Mouse (Mus musculus) retina, adult 2 months (tissue): ENCODE data around the gene Lrfn3.

ENCODE experiments used
- DNase-seq: peaks from one replicate; pipeline ENCODE4 v3.0.0-alpha.2; 2012; ENCODE audit warnings: low read depth, low spot score

Gene Lrfn3

DNA sequence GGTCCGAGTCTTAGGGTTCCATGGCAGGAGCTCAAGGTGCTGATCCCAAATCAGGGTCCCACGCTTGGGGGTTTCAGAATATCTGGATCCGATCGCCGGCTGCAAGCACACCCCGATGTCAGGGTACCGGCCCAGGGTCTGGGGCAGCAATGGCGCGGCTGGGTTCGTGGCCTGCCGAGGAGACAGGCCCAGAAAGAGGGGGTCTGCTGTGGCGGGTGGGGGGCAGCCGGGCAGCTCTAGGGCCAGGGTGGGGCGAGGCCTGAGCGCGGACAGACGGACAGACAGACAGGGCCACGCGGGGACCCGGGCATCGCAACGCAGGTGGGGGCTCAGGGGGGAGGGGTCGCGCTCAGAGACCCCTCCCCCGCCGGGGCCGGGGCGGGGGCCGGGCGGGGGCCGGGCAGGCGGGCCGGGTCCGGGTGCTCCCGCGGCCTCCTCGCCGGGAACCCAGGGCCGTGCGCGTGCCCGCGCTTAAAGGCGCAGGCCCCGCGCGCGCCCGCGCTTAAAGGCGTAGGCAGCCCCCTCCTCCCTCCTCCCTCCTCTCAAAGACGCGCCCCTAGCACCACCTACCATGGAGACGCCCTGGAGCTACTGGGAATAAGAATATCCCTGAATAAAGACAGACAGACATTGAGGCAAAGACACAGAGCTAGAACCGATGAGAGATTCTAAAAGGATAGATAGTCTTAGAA lies at the start of gene Lrfn3:
Gene Lrfn3 (minus strand): TSS at position 121 of the 692 bp plus-strand sequence.
- peak; percentile 57 for DNase-seq

DNA sequence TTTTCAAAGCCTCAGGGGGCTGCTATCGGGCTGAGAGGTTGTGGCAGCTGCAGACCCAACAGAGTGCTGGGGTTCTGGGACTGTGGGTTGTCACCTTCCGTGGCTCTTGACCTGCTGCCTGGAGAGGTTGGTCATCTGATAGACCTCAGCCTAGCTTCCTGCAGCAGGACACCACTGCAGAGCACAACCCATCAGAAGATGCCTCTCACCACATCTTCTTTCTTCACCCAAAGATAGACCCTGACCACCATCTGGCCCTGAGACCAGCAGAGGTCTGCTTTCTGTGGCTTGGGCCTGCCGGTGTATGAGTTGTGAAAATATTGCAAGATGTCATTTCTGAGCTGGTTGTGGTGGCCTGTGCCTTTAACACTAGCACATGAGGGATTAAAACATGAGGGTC lies 48.5 kb upstream of the Lrfn3 start:
- DNase-seq, result no peak

DNA sequence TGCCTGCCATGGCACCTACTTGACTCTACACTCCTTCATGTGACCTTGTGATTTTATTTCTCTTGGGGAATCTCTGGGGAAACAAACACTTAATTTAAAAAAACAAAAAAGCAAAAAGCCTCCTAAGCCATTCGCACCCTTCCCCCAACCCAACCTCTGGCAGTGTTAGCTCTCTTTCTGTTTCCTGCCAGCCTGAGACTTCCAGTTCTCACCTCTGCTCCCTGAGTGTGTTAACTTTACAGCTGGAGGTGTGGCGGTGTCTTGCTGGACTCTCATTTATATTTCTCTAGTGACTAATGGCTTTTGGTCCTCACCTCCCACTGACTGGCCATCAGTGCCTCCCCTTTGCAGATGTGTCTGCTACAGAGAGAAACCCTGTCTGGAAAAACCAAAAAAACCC lies 47.2 kb upstream of the Lrfn3 start:
- DNase-seq, result no peak

DNA sequence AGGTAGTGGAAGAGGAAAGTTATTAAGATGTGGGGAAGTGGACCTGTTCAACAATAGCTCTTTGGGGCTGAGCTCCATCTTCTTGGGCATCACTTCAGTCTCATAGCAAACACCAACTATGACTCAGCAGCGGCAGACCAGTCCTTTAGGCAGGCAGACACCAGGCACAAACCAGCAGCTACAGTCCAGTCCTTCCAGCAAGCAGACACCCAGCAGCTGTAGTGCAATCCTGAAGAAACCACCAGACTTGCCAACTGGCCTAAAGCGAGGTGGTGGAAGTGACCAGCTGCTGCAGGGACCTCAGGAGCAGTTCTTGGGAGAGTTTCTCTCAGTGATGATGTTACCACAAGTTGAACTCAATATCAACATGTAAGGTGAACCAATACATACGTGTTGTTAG lies 46.1 kb upstream of the Lrfn3 start:
- DNase-seq, result no peak

DNA sequence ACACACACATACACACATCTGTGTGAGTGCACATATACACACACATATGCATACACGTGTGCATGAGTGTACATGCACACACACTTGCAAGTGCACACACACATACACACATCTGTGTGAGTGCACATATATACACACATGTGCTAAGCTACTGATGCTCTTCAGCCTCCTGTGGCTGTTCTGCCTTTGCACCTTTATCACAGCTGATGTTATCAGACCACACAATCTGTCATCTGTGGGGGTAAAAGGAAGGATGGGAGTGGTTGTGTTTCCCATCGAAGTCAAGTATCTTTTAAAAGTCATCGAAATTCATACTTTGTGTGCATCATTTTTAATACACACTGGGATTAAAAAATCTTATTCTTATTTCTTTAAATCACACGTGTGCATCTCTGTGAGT lies 39.8 kb upstream of the Lrfn3 start:
- DNase-seq, result no peak

DNA sequence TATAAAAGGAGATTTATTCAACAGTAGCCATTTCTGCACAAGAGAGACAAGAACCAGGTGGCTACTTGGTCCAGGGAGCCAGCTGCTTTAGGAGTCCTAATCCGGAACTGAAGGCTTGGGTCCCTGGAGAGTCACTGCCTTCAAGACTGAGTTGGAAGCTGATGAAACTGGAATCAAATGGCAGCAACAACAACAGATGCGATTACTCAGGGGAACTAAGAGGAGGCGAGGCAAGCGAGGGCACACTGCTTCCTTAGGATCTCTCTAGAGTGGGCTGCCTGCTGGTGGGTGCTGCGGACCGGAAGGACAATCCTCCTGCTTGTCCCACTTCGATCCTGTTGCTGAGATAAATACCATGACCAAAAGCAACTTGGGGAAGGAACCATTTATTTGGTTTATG lies 37.1 kb upstream of the Lrfn3 start:
- no peak for DNase-seq

DNA sequence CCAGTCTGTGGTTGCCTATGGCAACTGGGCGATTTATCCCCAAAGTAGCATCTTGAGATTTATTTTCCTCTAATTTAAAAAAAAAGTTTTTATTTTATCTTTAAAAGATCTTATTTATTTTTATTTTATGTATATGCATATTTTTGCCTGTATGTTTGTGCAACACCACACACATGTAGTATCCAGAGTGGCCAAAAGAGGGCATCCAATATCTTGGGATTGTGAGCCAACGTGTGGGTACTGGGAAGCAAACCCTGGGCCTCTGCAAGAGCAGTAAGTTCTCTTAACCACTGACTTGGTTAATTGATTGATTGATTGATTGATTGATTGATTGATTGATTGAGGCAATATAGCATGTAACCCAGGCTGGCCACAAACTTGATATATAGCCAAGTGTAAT lies 32.3 kb upstream of the Lrfn3 start:
- DNase-seq, result no peak

DNA sequence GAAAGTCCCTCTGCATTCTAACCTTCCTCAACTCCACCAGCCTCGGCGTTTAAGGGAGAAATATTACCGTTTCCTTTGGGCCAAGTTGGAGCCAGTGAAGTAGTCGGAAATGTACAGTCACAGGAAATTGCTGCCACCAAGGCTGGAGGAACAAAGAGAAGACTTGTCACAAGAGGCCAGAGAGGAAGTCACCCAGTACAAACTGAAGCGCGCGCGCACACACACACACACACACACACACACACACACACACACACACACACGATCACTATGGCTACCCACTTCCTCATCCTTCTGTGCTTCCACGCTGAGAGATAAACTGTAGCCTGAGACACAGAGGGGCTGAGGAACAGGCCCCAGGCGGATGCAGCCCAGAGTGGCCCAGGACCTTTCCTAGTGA lies 31.8 kb upstream of the Lrfn3 start:
- DNase-seq, result no peak

DNA sequence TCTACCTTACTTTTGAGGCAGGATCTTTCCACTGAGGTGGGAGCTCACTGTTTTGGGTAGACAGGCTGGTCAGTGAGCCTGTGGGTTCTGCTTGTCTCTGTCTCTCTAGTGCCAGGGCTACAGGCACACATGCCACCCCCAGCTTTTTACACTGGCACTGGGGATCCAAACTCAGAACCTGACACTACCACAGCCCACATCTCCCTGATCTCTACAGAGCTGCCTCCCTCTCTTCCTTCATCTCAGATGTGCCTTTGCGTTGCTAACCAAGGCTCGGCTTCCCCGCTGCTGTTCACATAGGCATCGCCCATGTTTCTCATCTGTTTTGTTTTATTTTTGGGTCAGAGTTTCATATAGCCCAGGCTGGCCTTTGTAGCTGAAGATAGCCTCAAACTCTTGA lies 31.1 kb upstream of the Lrfn3 start:
- DNase-seq, result no peak

DNA sequence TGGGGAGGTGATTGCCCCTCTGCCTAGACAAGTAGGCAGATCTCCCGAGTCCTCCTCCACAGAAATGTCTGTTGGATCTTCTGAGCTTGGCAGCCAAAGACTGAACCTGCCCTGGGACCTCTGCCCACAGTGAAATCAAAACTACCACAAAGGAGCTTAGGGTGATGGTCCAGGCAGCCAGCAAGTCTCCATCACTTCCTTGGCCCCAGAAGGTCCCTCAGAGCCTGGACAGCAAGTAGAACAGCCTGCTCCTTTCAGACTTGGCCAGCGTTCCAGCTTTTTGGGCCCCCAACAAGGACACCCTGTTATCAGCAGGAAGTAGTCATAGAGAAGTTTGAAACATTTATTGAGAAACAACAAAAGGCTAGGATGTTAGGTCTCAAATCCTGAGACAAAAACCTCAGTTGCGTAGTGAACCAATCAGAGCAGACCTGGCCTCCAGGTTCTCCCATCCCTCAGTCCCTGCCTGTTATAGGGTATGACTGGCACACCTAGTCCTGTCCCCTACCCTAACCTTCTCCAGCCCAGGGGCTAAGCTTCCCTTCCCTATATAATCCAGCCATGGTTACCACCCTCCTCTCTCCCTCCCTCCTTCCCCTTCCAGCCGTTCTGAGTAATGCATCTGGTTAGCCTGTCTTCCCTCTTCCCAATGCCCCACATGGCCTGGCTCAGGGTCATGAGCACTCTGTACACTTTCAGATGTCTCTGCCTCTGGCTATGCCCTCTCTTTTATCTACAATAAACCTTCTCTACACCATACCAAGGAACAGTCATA lies 30.4 kb upstream of the Lrfn3 start:
- DNase-seq, result no peak

DNA sequence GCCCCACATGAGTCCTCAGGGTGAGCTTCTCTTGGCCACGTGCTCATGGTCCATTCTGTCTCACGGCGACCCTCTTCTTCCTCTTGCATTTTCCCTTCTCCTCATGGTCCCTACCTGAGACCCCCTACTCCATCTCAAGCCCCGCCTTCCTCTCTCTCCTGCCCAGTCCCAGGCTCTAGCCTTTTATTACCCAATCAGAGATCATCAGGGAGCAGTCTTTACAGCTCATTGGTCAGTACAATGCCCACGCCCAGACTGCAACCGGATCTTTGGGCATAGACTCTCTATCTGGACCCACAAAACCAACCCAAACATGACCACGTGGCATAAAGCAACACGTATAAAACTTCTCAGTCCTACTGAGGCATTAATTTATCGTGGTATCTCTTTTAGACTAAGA lies 21.5 kb upstream of the Lrfn3 start:
- DNase-seq, result no peak

DNA sequence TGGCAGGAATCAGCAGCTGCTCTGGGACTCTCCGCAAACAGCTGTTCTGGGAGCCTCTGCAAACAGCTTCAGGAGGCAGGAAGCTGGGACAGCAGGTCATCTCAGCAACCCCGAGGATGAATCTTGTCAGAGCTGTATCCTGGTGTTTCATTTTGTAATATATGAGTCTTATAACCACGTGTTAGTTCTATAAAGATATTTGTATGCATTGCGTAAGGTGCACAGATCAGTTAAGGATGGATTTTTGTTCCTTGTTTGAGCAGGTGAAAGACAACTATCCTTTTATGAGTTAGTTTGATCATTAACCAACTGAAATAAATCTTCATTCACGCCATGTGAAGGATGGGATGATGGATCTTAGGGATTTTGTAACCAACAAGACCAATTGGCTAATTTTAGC lies 17.5 kb upstream of the Lrfn3 start:
- no peak for DNase-seq

DNA sequence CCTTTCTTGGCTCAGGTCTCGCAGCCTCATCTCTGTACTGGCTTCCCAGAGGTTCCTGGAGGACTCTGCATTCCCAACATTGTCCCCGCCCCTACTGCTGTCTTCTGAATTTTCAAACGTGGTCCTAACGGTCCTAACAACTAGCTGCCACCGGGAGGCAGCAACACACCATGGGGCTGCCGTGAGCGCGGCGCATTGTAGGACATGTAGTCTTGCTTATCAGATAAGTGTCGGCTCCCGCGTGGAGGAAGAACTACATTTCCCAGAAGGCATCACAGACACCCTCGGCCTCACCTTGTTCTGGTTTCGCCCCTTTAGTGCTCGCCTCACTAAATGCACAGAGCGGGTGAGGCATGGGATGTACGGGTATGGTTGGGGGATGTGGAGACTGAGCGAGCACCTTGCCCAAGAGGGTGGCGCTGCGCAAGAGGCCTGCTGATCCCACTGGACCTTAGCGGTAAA lies 11.0 kb upstream of the Lrfn3 start:
- peak; percentile 85 for DNase-seq

DNA sequence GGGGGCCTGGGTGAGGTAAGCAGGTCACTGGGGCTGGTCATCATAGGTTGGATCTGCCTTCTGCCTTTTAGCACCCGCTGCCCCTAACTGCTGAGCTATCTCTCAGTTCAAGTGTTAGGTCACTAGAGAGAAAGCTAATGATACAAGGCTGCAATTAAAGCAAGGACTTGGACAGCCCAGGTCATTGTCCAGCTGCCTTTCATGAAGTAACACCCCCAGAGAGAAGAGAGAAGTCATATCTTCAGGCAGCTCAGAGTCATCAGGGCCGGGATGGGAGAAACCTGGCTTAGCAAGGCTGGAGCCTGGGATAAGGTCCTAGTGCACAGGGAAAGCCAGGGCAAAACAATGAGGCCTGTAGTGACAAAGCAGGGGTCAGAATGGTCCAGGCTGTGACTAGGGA lies 4.9 kb upstream of the Lrfn3 start:
- no peak for DNase-seq

DNA sequence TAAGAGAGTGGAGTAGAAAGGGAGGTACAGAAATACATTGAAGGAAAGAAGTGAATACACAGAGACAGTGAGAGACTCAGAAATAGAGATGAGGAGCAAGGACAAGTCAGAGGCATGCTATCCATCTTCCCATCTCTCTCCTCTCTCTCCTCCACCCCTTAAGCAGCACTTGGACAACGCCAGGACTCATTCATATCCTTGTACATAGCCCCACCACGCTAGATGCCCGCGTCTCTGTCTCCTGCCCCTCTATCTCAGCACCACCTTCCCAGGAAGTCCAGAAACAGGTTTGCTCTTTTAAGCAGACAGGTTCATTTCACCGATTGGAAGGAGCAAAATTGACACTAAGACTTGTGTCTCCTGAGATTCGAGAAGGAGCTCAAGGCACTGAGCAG lies 769 bp upstream of the Lrfn3 start:
- no peak for DNase-seq

DNA sequence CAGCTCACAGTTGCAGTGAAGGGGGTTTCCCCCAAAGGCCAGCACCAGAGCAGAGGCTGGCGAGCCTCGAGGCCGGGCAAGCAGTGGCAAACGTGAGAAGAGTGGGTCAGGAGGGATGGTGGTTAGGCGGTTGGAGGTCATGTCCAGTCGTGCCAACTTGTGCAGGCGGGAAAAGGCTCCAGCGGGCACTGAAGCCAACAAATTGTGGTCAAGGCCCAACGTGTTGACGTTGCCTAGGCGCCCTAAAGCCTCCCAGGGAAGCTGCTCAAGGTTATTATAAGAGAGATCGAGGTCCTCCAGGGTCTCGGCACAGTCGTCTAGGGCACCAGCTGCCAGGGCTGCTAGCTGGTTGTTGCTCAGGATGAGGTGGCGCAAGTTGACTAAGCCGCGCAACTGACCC lies 2.5 kb downstream of the Lrfn3 start:
- DNase-seq, result no peak

DNA sequence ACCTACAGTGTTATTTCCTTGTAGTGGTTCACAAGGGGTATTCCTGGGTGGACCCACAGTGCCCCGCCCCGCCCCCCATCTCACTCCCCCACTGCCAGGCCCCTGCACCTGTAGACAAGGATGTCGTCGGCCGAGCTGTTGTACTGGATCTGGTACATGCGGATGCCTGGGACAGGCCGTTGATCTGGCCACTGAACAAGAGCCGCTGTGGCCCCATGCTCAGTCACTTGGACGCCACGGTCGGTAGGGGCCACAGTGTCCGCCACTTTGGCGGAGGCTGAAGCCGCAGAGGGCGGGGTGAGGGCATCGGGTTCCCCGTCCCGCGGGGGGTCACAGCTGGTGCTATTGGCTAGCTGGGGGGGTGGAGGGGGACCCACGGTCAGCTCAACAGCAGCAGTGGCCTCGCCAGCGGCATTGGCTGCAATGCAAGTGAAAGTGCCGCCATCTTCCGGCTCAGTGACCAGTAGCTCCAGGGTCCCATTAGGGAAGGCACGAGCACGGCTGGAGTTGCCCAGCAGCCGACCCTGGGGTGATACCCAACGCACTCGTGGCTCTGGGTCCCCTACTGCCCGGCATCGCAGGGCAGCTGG lies 3.2 kb downstream of the Lrfn3 start:
- DNase-seq, result no peak

DNA sequence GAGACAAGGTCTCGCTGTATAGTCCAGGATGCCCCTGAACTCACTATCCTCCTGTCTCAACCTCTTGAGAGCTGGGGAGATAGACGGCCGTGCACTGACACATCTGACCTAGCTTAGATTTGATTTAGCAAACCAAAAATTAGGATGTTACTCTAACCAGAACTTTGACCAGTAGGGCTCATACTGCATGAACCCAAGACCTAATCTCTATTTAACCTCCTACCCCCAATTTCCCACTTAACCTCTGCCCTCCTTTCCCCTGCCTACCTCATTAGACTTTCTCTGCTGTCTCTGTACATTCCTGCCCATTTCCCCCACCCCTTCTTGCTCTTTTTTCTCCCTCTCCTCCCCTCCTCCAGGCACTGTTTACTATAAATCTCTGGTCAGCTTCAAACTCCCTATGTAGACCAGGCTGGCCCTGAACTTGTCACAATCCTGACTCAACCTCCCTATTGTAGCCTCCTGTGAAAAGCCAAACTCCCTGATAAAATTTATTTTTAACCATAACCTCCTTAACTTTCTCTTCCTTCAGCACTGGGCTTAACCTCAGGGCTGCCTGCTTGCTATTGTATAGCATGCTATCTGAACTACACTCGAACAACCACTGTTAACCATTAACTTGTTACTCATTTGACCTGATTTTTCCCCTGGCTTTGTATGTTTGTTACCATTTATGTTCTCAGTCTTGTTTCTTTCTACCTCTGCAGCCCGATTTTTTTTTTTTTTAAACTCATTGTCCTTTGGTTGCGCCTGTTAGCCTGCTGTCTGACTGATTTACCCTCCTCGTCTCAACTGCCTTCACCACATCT lies 4.0 kb downstream of the Lrfn3 start:
- no peak for DNase-seq

DNA sequence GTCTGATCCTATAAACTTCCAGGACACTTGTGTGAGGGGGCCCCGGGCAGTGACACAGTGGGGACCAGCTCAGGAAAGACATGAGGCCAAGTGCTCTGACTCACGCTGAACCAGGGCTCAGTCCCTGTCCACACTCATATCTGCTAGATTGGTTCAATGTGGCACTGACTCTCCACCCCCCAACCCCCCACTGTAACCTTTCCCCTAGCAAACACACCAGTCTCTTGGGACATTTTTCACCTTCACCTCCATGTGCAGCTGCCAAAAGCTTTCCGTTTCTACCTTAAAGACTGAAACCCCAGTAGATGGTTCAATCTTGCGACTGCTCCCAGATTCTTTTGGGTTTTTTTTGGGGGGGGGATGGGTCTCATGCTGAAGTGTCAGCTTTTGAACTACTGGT lies 8.5 kb downstream of the Lrfn3 start:
- DNase-seq, result no peak

DNA sequence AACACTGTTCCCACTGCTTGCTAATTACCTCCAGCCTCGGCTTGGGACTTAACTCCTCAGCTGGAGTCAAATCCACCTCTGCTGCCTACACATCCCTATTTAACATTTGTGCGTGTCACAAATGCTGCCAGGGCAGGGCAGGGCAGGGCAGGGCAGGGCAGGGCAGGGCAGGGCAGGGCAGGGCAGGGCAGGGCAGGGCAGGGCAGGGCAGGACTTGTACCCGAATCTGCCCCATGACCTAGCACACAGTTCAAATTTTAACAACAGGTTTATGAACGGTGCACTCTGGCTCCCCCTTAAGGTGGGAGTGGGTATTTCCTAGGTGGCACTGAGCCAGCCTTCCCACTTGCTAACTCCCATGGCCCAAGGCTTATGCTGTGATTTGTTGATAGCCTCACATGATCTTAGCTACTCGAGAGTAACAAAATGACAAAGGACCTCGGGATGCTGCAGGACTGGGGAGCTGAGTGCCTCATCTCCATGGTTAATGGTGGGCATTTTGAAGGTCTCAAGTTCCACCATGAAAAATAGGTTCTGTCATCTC lies 9.2 kb downstream of the Lrfn3 start:
- peak; percentile 38 for DNase-seq

DNA sequence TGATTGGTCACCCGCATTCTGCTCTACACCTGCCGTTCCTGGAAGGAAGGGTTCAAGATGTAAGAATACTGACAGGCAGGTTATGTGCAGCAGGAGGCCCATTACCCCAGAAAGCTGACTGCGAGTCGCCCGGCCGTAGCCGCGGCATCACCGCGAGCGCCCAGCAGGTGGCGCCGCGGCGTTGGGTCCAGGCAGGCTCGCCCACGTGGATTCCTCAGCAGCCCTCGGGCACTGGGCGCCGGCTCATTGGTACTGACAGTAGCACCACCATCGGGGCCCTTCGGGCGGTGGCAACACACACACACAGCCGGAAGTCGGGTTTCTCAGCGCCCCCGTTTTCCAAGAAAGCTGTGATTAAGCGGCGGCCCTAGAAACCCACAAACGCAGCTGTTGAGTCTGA lies 14.7 kb downstream of the Lrfn3 start:
- DNase-seq, result peak; percentile 42
